Mouse (Mus musculus): ENCODE measurements at regions not wholly inside any gene's neighbourhood (a gene's known extent, or its start where the extent isn't known, plus 50 kb on each side); places are given as distances from the start of the nearest gene placed in this dataset.
"Not testable (repeated sequence)": the region's sequence is repeated elsewhere in the genome, so short reads cannot be mapped to it uniquely, and the experiment has no call there.

DNA sequence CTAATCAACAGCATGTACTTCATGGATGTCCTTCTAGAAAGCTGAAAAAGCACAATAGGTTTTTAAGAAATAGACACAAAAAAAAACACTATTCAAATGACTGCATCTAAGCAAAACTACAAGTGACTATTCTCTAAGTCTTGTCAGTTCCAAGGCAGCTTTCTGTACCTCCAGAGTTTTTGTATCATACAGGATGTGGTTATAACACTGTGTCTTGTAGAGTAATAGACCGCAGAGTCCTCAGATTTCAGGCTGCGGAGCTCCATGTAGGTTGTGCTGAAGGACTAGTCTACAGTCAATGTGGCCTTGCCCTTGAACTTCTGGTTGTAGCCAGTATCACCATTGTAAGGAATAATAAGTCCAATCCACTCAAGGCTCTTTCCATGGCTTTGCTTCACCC, 1137.7 kb upstream of the Zfp386 start:
- not testable (repeated sequence) for ATAC-seq (ENCODE audit: extremely low read depth, insufficient number of reproducible peaks, low FRiP score, poor library complexity, severe bottlenecking); H3K4me1 ChIP-seq (ENCODE audit: insufficient read depth, low read depth, low read length); DNase-seq (ENCODE audit: low spot score); H3K9me3 ChIP-seq (replicated peaks); H3K36me3 ChIP-seq (replicated peaks); H3K4me3 ChIP-seq (ENCODE audit: low read depth, low read length); H3K27me3 ChIP-seq (ENCODE audit: insufficient read depth, low read length)

- not testable (repeated sequence) for H3K9me3 ChIP-seq (replicated peaks); DNase-seq (ENCODE audit: low spot score); H3K27me3 ChIP-seq (ENCODE audit: insufficient read depth, low read length); ATAC-seq (ENCODE audit: extremely low read depth, insufficient number of reproducible peaks, low FRiP score, poor library complexity, severe bottlenecking); H3K4me3 ChIP-seq (ENCODE audit: low read depth, low read length); H3K4me1 ChIP-seq (ENCODE audit: insufficient read depth, low read depth, low read length); H3K36me3 ChIP-seq (replicated peaks)
Measured at GRCm38 (mm10) chr12:114914406-114914805, 1133.1 kb upstream of the Zfp386 start.

DNA sequence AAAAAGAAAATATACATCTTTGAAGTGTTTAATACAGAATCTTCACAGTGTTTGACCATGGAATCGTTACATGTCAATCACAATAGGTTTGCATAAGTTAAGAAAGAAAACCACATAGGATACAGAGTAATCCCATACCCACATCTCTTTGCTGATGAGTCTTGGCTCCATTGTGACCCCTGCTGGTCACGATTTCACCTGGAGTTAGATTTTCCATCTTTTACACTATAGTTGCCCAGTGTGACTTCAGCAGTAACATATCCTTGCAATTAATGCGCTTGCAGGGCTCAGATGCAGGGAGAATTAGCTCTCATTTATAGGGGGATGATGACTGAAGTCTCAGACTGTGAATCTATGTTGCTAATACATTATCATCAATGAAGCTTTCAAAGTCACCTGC, 1119.8 kb upstream of the Zfp386 start:
- Histone ChIP-seq H3K9me3 (replicated peaks) (peaks cover 9% of the 10 kb centered on the region; the same call in 1 of the 2 replicates), H3K4me1 (ENCODE audit: insufficient read depth, low read depth, low read length) (no peaks in the 10 kb centered on the region), H3K36me3 (replicated peaks) (no peaks in the 10 kb centered on the region), H3K4me3 (ENCODE audit: low read depth, low read length) (no peak overlapping the region), H3K27me3 (ENCODE audit: insufficient read depth, low read length) (no peaks in the 10 kb centered on the region)
- ATAC-seq (ENCODE audit: extremely low read depth, insufficient number of reproducible peaks, low FRiP score, poor library complexity, severe bottlenecking) (no peak), DNase-seq (ENCODE audit: low spot score) (no peak)
- TF ChIP-seq POLR2AphosphoS5 (IDR thresholded peaks at IDR 0.05; ENCODE audit: insufficient replicate concordance, low read depth, low read length) (no peak), GATA1 (IDR thresholded peaks at IDR 0.05; ENCODE audit: borderline replicate concordance, low read length) (no peak), TAL1 (conservative IDR thresholded peaks at IDR 0.05; ENCODE audit: low read depth, low read length) (no peak), CTCF (IDR thresholded peaks at IDR 0.05; ENCODE audit: low read depth, low read length) (no peak), GATA2 (IDR thresholded peaks at IDR 0.05; ENCODE audit: borderline replicate concordance, low read depth, low read length) (no peak)

- no peaks in the 10 kb centered on the region for H3K36me3 ChIP-seq (replicated peaks)
- no peak overlapping the region for H3K4me3 ChIP-seq (ENCODE audit: low read depth, low read length)
- no peaks in the 10 kb centered on the region for H3K4me1 ChIP-seq (ENCODE audit: insufficient read depth, low read depth, low read length)
- ATAC-seq (ENCODE audit: extremely low read depth, insufficient number of reproducible peaks, low FRiP score, poor library complexity, severe bottlenecking) (no peak), DNase-seq (ENCODE audit: low spot score) (no peak)
- no peaks in the 10 kb centered on the region for H3K27me3 ChIP-seq (ENCODE audit: insufficient read depth, low read length)
- peaks cover 7% of the 10 kb centered on the region; the same call in 1 of the 2 replicates for H3K9me3 ChIP-seq (replicated peaks)
- TF ChIP-seq CTCF (IDR thresholded peaks at IDR 0.05; ENCODE audit: low read depth, low read length) (no peak), TAL1 (conservative IDR thresholded peaks at IDR 0.05; ENCODE audit: low read depth, low read length) (no peak), GATA1 (IDR thresholded peaks at IDR 0.05; ENCODE audit: borderline replicate concordance, low read length) (no peak), POLR2AphosphoS5 (IDR thresholded peaks at IDR 0.05; ENCODE audit: insufficient replicate concordance, low read depth, low read length) (no peak), GATA2 (IDR thresholded peaks at IDR 0.05; ENCODE audit: borderline replicate concordance, low read depth, low read length) (no peak)
Measured at GRCm38 (mm10) chr12:114932158-114932557, 1115.4 kb upstream of the Zfp386 start.

GRCm38 (mm10) chr12:114932669-114933068, 1114.9 kb upstream of the Zfp386 start:
- ATAC-seq (ENCODE audit: extremely low read depth, insufficient number of reproducible peaks, low FRiP score, poor library complexity, severe bottlenecking) = no peak
- H3K27me3 ChIP-seq (ENCODE audit: insufficient read depth, low read length) = no peaks in the 10 kb centered on the region
- H3K4me1 ChIP-seq (ENCODE audit: insufficient read depth, low read depth, low read length) = no peaks in the 10 kb centered on the region
- no peaks in the 10 kb centered on the region for H3K36me3 ChIP-seq (replicated peaks)
- no peak for DNase-seq (ENCODE audit: low spot score)
- H3K4me3 ChIP-seq (ENCODE audit: low read depth, low read length) = no peak overlapping the region
- TF ChIP-seq POLR2AphosphoS5 (IDR thresholded peaks at IDR 0.05; ENCODE audit: insufficient replicate concordance, low read depth, low read length) (no peak), CTCF (IDR thresholded peaks at IDR 0.05; ENCODE audit: low read depth, low read length) (no peak), GATA1 (IDR thresholded peaks at IDR 0.05; ENCODE audit: borderline replicate concordance, low read length) (no peak), GATA2 (IDR thresholded peaks at IDR 0.05; ENCODE audit: borderline replicate concordance, low read depth, low read length) (no peak), TAL1 (conservative IDR thresholded peaks at IDR 0.05; ENCODE audit: low read depth, low read length) (no peak)
- H3K9me3 ChIP-seq (replicated peaks) = peaks cover 7% of the 10 kb centered on the region; the same call in 1 of the 2 replicates

DNA sequence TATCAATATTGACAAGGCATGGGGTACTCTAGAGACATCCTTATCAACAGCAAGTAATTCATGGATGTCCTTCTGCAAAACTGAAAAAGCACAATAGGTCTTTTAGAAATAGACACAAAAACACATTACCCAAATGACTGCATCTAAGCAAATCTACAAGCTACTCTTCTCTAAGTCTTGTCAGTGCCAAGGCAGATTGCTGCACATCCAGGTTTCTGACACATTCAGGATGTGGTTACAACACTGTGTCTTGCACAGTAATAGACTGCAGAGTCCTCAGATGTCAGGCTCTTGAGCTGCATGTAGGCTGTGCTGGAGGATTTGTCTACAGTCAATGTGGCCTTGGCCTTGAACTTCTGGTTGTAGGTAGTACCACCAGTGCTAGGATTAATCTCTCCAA, 1110.7 kb upstream of the Zfp386 start:
- H3K9me3 ChIP-seq (replicated peaks); DNase-seq (ENCODE audit: low spot score); ATAC-seq (ENCODE audit: extremely low read depth, insufficient number of reproducible peaks, low FRiP score, poor library complexity, severe bottlenecking): not testable (repeated sequence)

GRCm38 (mm10) chr12:114939576-114939975, 1107.9 kb upstream of the Zfp386 start:
- no peak for DNase-seq (ENCODE audit: low spot score)
- no peak for TF ChIP-seq GATA2 (IDR thresholded peaks at IDR 0.05; ENCODE audit: borderline replicate concordance, low read depth, low read length)
- no peak for TF ChIP-seq CTCF (IDR thresholded peaks at IDR 0.05; ENCODE audit: low read depth, low read length)
- no peak for TF ChIP-seq TAL1 (conservative IDR thresholded peaks at IDR 0.05; ENCODE audit: low read depth, low read length)
- TF ChIP-seq GATA1 (IDR thresholded peaks at IDR 0.05; ENCODE audit: borderline replicate concordance, low read length) = no peak
- no peak for TF ChIP-seq POLR2AphosphoS5 (IDR thresholded peaks at IDR 0.05; ENCODE audit: insufficient replicate concordance, low read depth, low read length)
- no peak for ATAC-seq (ENCODE audit: extremely low read depth, insufficient number of reproducible peaks, low FRiP score, poor library complexity, severe bottlenecking)

More for the DNA sequence above, 1110.7 kb upstream of the Zfp386 start:
- H3K4me3 ChIP-seq (ENCODE audit: low read depth, low read length); H3K4me1 ChIP-seq (ENCODE audit: insufficient read depth, low read depth, low read length); H3K36me3 ChIP-seq (replicated peaks); H3K27me3 ChIP-seq (ENCODE audit: insufficient read depth, low read length): not testable (repeated sequence)

More at GRCm38 (mm10) chr12:114939576-114939975, 1107.9 kb upstream of the Zfp386 start:
- Histone ChIP-seq H3K36me3 (replicated peaks) (no peaks in the 10 kb centered on the region), H3K4me1 (ENCODE audit: insufficient read depth, low read depth, low read length) (no peaks in the 10 kb centered on the region), H3K9me3 (replicated peaks) (no peaks in the 10 kb centered on the region), H3K27me3 (ENCODE audit: insufficient read depth, low read length) (no peaks in the 10 kb centered on the region), H3K4me3 (ENCODE audit: low read depth, low read length) (no peak overlapping the region)

All from G1E (cell line).